Mouse (Mus musculus) megakaryocyte, embryonic 14.5 days (primary cell): ENCODE data around the gene Cpox.

Source experiments
- FLI1 ChIP-seq: IDR thresholded peaks from 2 replicates; pipeline ENCODE4 v1.6.1; 2012; ENCODE audit warnings: low read length, inconsistent platforms, mixed read lengths
- GATA1 ChIP-seq: IDR thresholded peaks from 3 replicates; pipeline ENCODE4 v1.6.1; 2012; ENCODE audit warnings: mixed read lengths, low read length, inconsistent platforms, borderline replicate concordance

GRCm38 (mm10) chr16:58712221-58712620, 42.1 kb downstream of the Cpox start:
- no peak for TF ChIP-seq GATA1
- TF ChIP-seq FLI1 = no peak
